Mouse (Mus musculus) c-Kit-positive CD71-positive TER-119-positive erythroid progenitor cells, embryonic 14.5 days (primary cell): Measurements from ENCODE around the gene Tjp3.
A peak's percentile ranks its signal among the peaks of the same experiment; 100 is the strongest.

ENCODE experiments used
- DNase-seq: peaks from one replicate; pipeline ENCODE4 v3.0.0-alpha.2; 2013; ENCODE audit warnings: low spot score

Tjp3 gene

GRCm38 (mm10) chr10:81291511-81292104 lies at the start of gene Tjp3:
TSS of gene Tjp3 (minus strand) at chr10:81291581.
- no peak for DNase-seq

GRCm38 (mm10) chr10:81340551-81341332 lies 49.4 kb upstream of the Tjp3 start:
- no peak for DNase-seq

- no peak for DNase-seq
Measured at GRCm38 (mm10) chr10:81336558-81336957, 45.2 kb upstream of the Tjp3 start.

DNA sequence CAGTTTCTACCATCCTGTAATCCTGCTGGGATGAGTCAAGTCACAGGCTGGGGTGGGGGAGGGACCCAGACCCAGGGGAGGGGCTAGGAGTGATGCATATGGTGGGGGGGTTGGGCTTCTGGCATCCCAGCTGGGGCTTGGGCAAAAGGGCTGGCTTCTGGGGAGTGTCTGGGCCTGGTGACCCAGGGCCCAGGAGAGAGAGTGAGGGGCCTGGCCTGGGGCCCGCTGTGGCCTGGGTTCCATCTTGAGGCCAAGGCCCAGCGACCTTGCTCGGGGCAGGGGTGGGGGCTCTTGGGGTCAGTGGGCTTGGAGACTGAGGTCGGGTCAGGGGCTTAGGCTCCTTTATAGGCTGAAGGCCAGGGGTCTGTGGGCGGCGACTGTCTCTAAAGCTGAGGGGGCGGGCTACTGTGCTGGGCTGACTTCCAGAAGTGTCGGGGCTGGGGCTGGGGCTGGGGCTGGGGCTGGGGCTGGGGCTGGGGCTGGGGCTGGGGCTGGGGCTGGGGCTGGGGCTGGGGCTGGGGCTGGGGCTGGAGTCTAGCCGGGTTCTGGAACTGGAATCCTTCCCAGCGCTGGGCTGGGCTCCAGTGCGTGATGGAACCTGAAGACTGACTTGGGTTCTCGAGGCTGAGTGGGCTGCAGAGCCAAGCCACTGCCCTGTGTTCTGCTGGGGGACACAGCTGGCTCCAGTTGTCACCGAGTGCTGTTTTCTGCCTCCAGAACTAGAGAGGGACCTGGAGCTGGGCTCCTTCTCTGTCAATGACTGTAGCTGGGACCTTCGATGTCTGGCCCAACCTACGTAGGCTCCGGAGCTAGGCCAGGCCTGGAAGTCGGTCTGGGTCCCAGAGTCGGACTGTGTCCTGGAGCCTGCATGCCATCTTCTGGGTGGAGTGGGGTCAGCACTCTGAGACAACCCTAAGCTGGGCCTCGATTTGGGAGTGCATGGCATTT lies 44.3 kb upstream of the Tjp3 start:
- no peak for DNase-seq

DNA sequence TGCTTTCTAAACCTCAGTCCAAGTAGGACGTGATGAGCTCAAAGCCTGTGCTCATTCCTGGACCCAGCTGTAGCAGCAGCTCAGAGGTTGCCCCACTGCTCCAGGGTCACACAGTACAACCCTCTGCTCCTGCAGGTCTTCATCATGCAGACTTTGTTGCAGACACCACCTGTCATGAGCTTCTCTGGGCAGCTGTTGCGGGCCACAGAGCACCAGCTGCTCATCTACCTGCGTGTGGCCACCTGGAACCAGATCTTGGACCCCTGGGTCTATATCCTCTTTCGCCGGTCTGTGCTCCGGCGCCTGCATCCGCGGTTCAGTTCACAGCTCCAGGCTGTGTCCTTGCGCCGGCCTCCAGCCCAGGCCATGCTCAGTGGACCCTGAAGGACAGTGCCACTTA lies 42.9 kb upstream of the Tjp3 start:
- DNase-seq: no peak

DNA sequence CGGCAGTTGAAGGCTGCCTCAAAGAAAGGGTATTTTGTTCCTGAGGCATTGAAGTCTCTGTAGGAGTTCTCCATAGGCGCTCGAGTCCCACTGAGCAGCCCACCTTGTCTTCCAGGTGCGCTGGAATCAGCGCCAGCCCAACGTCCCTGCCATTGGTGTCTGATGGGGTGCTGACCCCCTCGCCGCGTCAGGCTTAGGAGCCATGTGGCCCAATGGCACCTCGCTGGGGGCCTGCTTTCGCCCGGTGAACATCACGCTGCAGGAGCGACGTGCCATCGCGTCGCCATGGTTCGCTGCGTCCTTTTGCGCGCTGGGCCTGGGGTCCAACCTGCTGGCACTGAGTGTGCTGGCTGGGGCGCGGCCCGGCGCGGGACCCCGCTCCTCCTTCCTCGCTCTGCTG lies 40.9 kb upstream of the Tjp3 start:
- no peak for DNase-seq

- no peak for DNase-seq
Measured at GRCm38 (mm10) chr10:81330007-81330406, 38.6 kb upstream of the Tjp3 start.

DNA sequence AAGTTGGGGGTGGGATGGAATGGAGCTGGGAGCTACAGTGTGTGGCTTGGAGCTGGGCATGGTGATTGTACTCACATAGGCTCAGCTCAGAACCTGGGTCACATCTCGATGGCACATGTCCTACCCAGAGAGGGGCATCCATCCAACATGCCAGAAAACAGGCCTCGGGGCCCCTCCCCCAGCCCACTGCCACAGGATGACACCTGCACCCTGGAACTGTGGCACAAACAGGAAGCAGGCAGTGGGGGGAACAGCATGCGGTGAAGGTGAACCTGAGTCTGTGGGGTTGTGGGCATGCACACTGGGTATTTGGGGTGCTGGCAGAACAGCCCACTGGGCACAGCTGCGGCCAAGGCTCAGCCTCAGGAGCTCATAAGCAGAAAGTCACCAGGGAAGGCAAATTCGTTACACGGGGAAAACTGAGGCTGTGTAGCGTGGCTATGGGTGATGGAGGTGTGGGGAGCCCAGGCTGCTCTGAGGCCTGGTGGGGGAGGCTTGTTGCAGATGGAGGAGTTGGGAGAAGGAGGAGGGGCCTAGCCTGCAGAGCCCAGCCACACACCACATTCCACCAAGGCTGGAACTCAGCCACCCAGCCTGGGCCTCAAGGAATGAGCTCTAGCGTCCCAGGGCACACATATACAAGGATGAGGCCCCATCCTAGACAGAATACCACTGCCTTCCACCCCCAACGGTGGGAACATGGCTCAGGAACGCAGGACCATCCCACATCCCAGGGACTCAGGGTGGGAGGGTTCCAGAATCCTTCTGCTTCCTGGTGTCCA lies 38.0 kb upstream of the Tjp3 start:
- DNase-seq: no peak

DNA sequence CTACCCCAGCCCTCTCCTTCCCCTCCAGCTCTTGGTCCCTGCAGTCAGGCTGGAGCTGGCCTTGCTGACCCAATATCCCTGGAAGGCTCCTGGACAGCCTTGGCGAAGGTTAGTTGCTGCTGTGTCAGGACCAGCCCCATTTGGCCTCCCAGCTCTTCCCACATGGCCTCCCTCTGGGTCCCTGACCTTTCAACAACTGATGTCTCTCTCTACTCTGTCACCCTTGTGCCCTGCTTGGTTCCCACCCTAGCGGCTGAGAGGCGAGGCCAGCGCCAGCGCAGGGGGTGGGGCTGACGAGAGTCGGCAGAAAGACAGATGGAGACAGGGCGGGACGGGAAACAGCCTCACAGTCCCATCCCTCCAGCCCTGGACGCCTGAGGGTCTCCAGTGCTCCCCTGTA lies 37.0 kb upstream of the Tjp3 start, which contains the start of gene Tbxa2r:
TSS of gene Tbxa2r (plus strand) at position 346 of the 400 bp plus-strand sequence.
- no peak for DNase-seq

- DNase-seq: no peak
Measured at GRCm38 (mm10) chr10:81327959-81328358, 36.6 kb upstream of the Tjp3 start.

GRCm38 (mm10) chr10:81326858-81327257 lies 35.5 kb upstream of the Tjp3 start:
- DNase-seq: no peak

- no peak for DNase-seq
Measured at GRCm38 (mm10) chr10:81325781-81326180, 34.4 kb upstream of the Tjp3 start.

DNA sequence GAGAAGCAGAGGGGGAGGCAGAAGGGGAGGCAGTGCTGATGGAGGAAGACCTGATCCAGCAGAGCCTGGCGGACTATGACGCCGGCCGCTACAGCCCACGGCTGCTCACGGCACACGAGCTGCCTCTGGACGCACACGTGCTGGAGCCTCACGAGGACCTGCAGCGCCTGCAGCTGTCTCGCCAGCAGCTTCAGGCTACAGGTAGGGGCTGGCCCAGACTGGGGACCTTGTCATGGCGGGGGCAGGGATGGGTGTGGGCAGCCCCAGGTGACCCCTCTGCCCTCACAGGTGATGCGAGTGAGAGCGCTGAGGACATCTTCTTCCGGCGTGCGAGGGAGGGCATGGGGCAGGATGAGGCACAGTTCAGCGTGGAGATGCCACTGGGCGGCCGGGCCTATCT lies 33.8 kb upstream of the Tjp3 start:
- DNase-seq: no peak

- DNase-seq: no peak
Measured at GRCm38 (mm10) chr10:81323791-81324530, 32.6 kb upstream of the Tjp3 start.

GRCm38 (mm10) chr10:81323141-81323775 lies 31.9 kb upstream of the Tjp3 start:
- DNase-seq: no peak

GRCm38 (mm10) chr10:81322444-81322843 lies 31.1 kb upstream of the Tjp3 start:
- DNase-seq: no peak

- peak; percentile 43 for DNase-seq
Measured at GRCm38 (mm10) chr10:81321436-81321835, 30.1 kb upstream of the Tjp3 start.

DNA sequence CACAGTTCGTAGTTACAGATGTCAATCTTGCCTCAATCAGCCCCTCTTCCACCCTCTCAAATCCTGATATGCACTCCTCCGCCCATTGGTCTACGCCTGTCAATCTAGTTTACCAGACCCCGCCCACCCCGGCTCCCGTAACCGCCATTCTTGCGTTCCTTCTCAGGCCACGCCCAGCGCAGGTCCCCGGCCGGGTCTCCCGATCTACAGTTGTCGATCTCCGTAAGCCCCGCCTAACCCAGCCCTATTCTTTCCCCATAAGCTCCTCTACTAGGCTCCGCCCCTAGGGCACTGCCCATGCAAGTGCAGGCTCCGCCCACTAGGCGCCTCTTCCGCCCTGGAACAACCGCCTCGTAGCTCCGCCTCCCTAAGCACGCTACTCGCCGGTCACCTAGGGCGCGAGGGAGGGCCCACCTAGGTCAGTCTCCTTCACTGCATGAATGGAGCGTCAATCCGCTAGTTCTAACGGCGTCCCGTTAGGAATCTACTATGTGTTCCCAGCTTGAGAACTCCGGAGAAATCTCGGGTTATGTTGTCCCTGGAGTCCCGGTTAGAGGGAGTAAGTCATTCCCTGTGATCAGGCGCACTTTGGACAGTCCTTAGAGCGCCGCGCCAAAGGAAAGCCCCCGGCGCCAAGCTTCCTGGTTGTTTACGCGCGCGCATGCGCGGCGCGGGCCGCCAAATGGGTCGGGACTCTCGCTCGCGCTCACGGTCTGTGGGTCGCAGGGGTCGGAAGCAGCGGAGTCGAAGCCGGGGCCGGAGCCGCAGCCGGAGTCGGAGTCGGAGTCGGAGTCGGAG lies 29.4 kb upstream of the Tjp3 start, which contains the start of gene Cactin:
TSS of gene Cactin (plus strand) at position 554 of the 798 bp plus-strand sequence.
- DNase-seq: peak; percentile 100

GRCm38 (mm10) chr10:81319741-81320549 lies 28.6 kb upstream of the Tjp3 start:
- peak; percentile 96 for DNase-seq
